Comparison of ENCODE assay signal across 9 mouse cellular contexts in genomic region chr16:18233919-18234670, GRCm38 (mm10). TPM values are rescaled to one million over a fixed set of nuclear protein-coding genes. Genes with fewer than 3 reads are reported as not detected.
DNase-seq lines count a peak whose midpoint lies in the region; ATAC-seq lines count a peak whose summit lies in the region.
"Had no signal": no experiment of that assay in that cellular context is flagged by ENCODE, and none has a peak within 500 bp of the region (broad histone marks: within the 10 kb centered on the region; RNA-seq: fewer than 3 reads in every experiment).

No protein-coding gene starts in this region.

- peak overlapping the region; percentile 80 for H3K4me2 ChIP-seq in forebrain, embryonic 11.5 days (ENCODE audit: low read depth, low read length, severe bottlenecking)
- peak overlapping the region; percentile 93 for H3K4me2 ChIP-seq in limb, embryonic 13.5 days (replicated peaks)

- peaks cover 29% of the 10 kb centered on the region for H3K36me3 ChIP-seq in erythroblast, embryonic 14.5 days (ENCODE audit: control insufficient read depth)
- H3K36me3 ChIP-seq in forebrain, embryonic 11.5 days (ENCODE audit: control insufficient read depth, insufficient read depth, low read length) = peaks cover 4% of the 10 kb centered on the region; the same call in 1 of the 2 replicates
- H3K36me3 ChIP-seq in limb, embryonic 13.5 days = peaks cover 15% of the 10 kb centered on the region

- peak; percentile 32 for DNase-seq in A20 (ENCODE audit: low read depth, low spot score)
- no peak for DNase-seq in forebrain, embryonic 11.5 days (ENCODE audit: low spot score)
- DNase-seq in cerebellum, postnatal 14 days = no peak

- no peaks in the 10 kb centered on the region for H3K9me3 ChIP-seq in erythroblast, embryonic 14.5 days (ENCODE audit: control insufficient read depth, low read length)
- no peaks in the 10 kb centered on the region for H3K9me3 ChIP-seq in forebrain, embryonic 11.5 days (ENCODE audit: control insufficient read depth, low read length)
- H3K9me3 ChIP-seq in limb, embryonic 13.5 days = no peaks in the 10 kb centered on the region

- no peak overlapping the region for H3K27ac ChIP-seq in forebrain, embryonic 11.5 days (ENCODE audit: low read depth, low read length)
- peak overlapping the region; percentile 86; the same call in 1 of the 2 replicates for H3K27ac ChIP-seq in limb, embryonic 13.5 days

- peak overlapping the region; percentile 91 for H3K9ac ChIP-seq in forebrain, embryonic 11.5 days (ENCODE audit: low read length)
- H3K9ac ChIP-seq in limb, embryonic 13.5 days = peak overlapping the region; percentile 86

- peaks cover 35% of the 10 kb centered on the region for H3K4me1 ChIP-seq in erythroblast, embryonic 14.5 days (ENCODE audit: control insufficient read depth)
- H3K4me1 ChIP-seq in forebrain, embryonic 11.5 days (replicated peaks; ENCODE audit: control insufficient read depth, insufficient read depth, low read length) = peaks cover 7% of the 10 kb centered on the region
- peaks cover 45% of the 10 kb centered on the region for H3K4me1 ChIP-seq in limb, embryonic 13.5 days

- peaks cover 38% of the 10 kb centered on the region for H3K27me3 ChIP-seq in erythroblast, embryonic 14.5 days (ENCODE audit: control insufficient read depth)
- H3K27me3 ChIP-seq in forebrain, embryonic 11.5 days (ENCODE audit: control insufficient read depth, insufficient read depth, low read length) = no peaks in the 10 kb centered on the region
- H3K27me3 ChIP-seq in limb, embryonic 13.5 days = no peaks in the 10 kb centered on the region

- peak overlapping the region; percentile 59 for H3K4me3 ChIP-seq in erythroblast, embryonic 14.5 days (replicated peaks)
- H3K4me3 ChIP-seq in forebrain, embryonic 11.5 days (ENCODE audit: low read depth, low read length) = peak overlapping the region; percentile 87
- H3K4me3 ChIP-seq in limb, embryonic 13.5 days = peak overlapping the region; percentile 70

- ATAC-seq in erythroblast, adult 5-6 weeks (replicated peaks; ENCODE audit: low FRiP score, poor library complexity, severe bottlenecking) = no peak
- peak; percentile 9 for ATAC-seq in forebrain, embryonic 11.5 days (replicated peaks; ENCODE audit: low FRiP score)
- ATAC-seq in limb, embryonic 13.5 days (ENCODE audit: low FRiP score, low read depth) = no peak
- 0 out of 2 replicates have a peak, but pooled peaks have one; percentile 9 for ATAC-seq in neutrophil, adult 5-6 weeks (ENCODE audit: extremely low read depth, insufficient number of reproducible peaks, low FRiP score, poor library complexity, severe bottlenecking)
- no peak for ATAC-seq in cerebellum, adult (ENCODE audit: insufficient number of reproducible peaks, low FRiP score, low TSS enrichment)

- 21% methylated on average over 13 of the region's 13 CpGs for WGBS in forebrain, embryonic 11.5 days
- WGBS in limb, embryonic 13.5 days = 15% methylated on average over 13 of the region's 13 CpGs

RNA-seq across cellular contexts. Expression of gene Zdhhc8, which starts 0.8 kb away (rescaled TPM):
- polyA plus RNA-seq in erythroblast, embryonic 14.5 days (2012) = 0.20 and 0.31 TPM in 2 replicates
- 1.5 and 3.1 TPM in 2 replicates for total RNA-seq in erythroblast, adult 5-6 weeks (2015; ENCODE audit: low replicate concordance)
- 0.26 and 0.56 TPM in 2 replicates for total RNA-seq in erythroblast, adult 5-6 weeks (2017; ENCODE audit: low replicate concordance)
- polyA plus RNA-seq in forebrain, embryonic 11.5 days (2014; fragmentation: Nextera tagmentation; extraction: Ambion mirVana) = 15.8 and 18.6 TPM in 2 replicates
- polyA plus RNA-seq in limb, embryonic 13.5 days (2015; fragmentation: Nextera tagmentation; extraction: Ambion mirVana) = 18.7 and 21.2 TPM in 2 replicates
- total RNA-seq in neutrophil, adult 5-6 weeks (2017) = 9.3 and 14.0 TPM in 2 replicates

RNA-seq across cellular contexts. Expression of gene Trmt2a, which starts 14.4 kb away (rescaled TPM):
- polyA plus RNA-seq in erythroblast, embryonic 14.5 days (2012) = 3.7 and 3.8 TPM in 2 replicates
- total RNA-seq in erythroblast, adult 5-6 weeks (2015; ENCODE audit: low replicate concordance) = 20.9 and 48.0 TPM in 2 replicates
- 16.4 and 19.1 TPM in 2 replicates for total RNA-seq in erythroblast, adult 5-6 weeks (2017; ENCODE audit: low replicate concordance)
- 110 TPM in 2 replicates for polyA plus RNA-seq in forebrain, embryonic 11.5 days (2014; fragmentation: Nextera tagmentation; extraction: Ambion mirVana)
- 111 and 113 TPM in 2 replicates for polyA plus RNA-seq in limb, embryonic 13.5 days (2015; fragmentation: Nextera tagmentation; extraction: Ambion mirVana)
- 113 and 131 TPM in 2 replicates for total RNA-seq in neutrophil, adult 5-6 weeks (2017)

RNA-seq across cellular contexts. Expression of gene Ranbp1, which starts 14.4 kb away (rescaled TPM):
- 72.2 and 86.6 TPM in 2 replicates for polyA plus RNA-seq in erythroblast, embryonic 14.5 days (2012)
- 74.6 and 96.3 TPM in 2 replicates for total RNA-seq in erythroblast, adult 5-6 weeks (2015; ENCODE audit: low replicate concordance)
- total RNA-seq in erythroblast, adult 5-6 weeks (2017; ENCODE audit: low replicate concordance) = 83.7 and 90.7 TPM in 2 replicates
- 1,172 and 1,252 TPM in 2 replicates for polyA plus RNA-seq in forebrain, embryonic 11.5 days (2014; fragmentation: Nextera tagmentation; extraction: Ambion mirVana)
- 641 and 645 TPM in 2 replicates for polyA plus RNA-seq in limb, embryonic 13.5 days (2015; fragmentation: Nextera tagmentation; extraction: Ambion mirVana)
- 56.7 and 62.2 TPM in 2 replicates for total RNA-seq in neutrophil, adult 5-6 weeks (2017)

RNA-seq across cellular contexts. Expression of gene Ccdc188, which starts 16.4 kb away (rescaled TPM):
- polyA plus RNA-seq in erythroblast, embryonic 14.5 days (2012) = not detected in 2 replicates
- total RNA-seq in erythroblast, adult 5-6 weeks (2015; ENCODE audit: low replicate concordance) = not detected in 2 replicates
- total RNA-seq in erythroblast, adult 5-6 weeks (2017; ENCODE audit: low replicate concordance) = not detected in 2 replicates
- polyA plus RNA-seq in forebrain, embryonic 11.5 days (2014; fragmentation: Nextera tagmentation; extraction: Ambion mirVana) = not detected in 2 replicates
- not detected in 2 replicates for polyA plus RNA-seq in limb, embryonic 13.5 days (2015; fragmentation: Nextera tagmentation; extraction: Ambion mirVana)
- total RNA-seq in neutrophil, adult 5-6 weeks (2017) = not detected in 2 replicates
- total RNA-seq: layer of hippocampus, adult 8-10 months had no signal

RNA-seq across cellular contexts. Expression of gene Gm49776, which starts 24.0 kb away (rescaled TPM):
- not detected in 2 replicates for polyA plus RNA-seq in erythroblast, embryonic 14.5 days (2012)
- total RNA-seq in erythroblast, adult 5-6 weeks (2015; ENCODE audit: low replicate concordance) = not detected in 2 replicates
- total RNA-seq in erythroblast, adult 5-6 weeks (2017; ENCODE audit: low replicate concordance) = not detected in 2 replicates
- 6.2 TPM in 1 of 2 replicates, not detected in the other for polyA plus RNA-seq in forebrain, embryonic 11.5 days (2014; fragmentation: Nextera tagmentation; extraction: Ambion mirVana)
- polyA plus RNA-seq in limb, embryonic 13.5 days (2015; fragmentation: Nextera tagmentation; extraction: Ambion mirVana) = 3.5 TPM in 1 of 2 replicates, not detected in the other
- total RNA-seq in neutrophil, adult 5-6 weeks (2017) = not detected in 2 replicates
- total RNA-seq: layer of hippocampus, adult 8-10 months had no signal

Comparison
In these comparisons a context has a peak if more than half of its experiments do, and no peak if none do; other contexts are left out.
1. ATAC-seq: peak in forebrain, embryonic 11.5 days (single experiment) and neutrophil, adult 5-6 weeks (single experiment); none in erythroblast, adult 5-6 weeks (single experiment), limb, embryonic 13.5 days (single experiment) and cerebellum, adult (single experiment).
2. RNA of gene Zdhhc8, which starts 0.8 kb away (polyA plus RNA-seq): 18.7 to 21.2 TPM in limb, embryonic 13.5 days and 15.8 to 18.6 TPM in forebrain, embryonic 11.5 days; 0.20 to 0.31 TPM in erythroblast, embryonic 14.5 days; every median in the first group is over 10 times any median in the second.
3. RNA of gene Trmt2a, which starts 14.4 kb away (polyA plus RNA-seq): 111 to 113 TPM in limb, embryonic 13.5 days and 110 TPM in forebrain, embryonic 11.5 days; 3.7 to 3.8 TPM in erythroblast, embryonic 14.5 days; every median in the first group is over 10 times any median in the second.
4. Peak in every context shown above with its lines, with median percentiles within 50 percentile points of each other: H3K4me3 ChIP-seq.